Mouse (Mus musculus) erythroblast, embryonic 14.5 days (primary cell): ENCODE measurements at regions not wholly inside any gene's neighbourhood (a gene's known extent, or its start where the extent isn't known, plus 50 kb on each side); places are given as distances from the start of the nearest gene placed in this dataset.

Experiments
- H3K27me3 ChIP-seq: 2 replicates; pipeline ENCODE4 v1.6.1; 2012; ENCODE audit warnings: inconsistent platforms; ENCODE audit not compliant: control insufficient read depth
- H3K36me3 ChIP-seq: 2 replicates; pipeline ENCODE4 v1.6.1; 2012; ENCODE audit warnings: mild to moderate bottlenecking, inconsistent platforms; ENCODE audit not compliant: control insufficient read depth
- H3K4me1 ChIP-seq: 2 replicates; pipeline ENCODE4 v1.6.1; 2012; ENCODE audit warnings: inconsistent platforms; ENCODE audit not compliant: control insufficient read depth
- H3K4me3 ChIP-seq: replicated peaks from 2 replicates; pipeline ENCODE3; 2012; ENCODE audit warnings: moderate library complexity, mild to moderate bottlenecking, inconsistent platforms
- H3K9me3 ChIP-seq: 2 replicates; pipeline ENCODE4 v1.6.1; 2012; ENCODE audit warnings: low read length, inconsistent platforms, mixed read lengths; ENCODE audit not compliant: control insufficient read depth
- GATA1 ChIP-seq: IDR thresholded peaks from 2 replicates; pipeline ENCODE4 v1.6.1; 2012; ENCODE audit warnings: low read length, inconsistent platforms, mixed read lengths
- TAL1 ChIP-seq: IDR thresholded peaks from 3 replicates; pipeline ENCODE4 v1.6.1; 2012; ENCODE audit warnings: low read length, inconsistent platforms, mixed read lengths

DNA sequence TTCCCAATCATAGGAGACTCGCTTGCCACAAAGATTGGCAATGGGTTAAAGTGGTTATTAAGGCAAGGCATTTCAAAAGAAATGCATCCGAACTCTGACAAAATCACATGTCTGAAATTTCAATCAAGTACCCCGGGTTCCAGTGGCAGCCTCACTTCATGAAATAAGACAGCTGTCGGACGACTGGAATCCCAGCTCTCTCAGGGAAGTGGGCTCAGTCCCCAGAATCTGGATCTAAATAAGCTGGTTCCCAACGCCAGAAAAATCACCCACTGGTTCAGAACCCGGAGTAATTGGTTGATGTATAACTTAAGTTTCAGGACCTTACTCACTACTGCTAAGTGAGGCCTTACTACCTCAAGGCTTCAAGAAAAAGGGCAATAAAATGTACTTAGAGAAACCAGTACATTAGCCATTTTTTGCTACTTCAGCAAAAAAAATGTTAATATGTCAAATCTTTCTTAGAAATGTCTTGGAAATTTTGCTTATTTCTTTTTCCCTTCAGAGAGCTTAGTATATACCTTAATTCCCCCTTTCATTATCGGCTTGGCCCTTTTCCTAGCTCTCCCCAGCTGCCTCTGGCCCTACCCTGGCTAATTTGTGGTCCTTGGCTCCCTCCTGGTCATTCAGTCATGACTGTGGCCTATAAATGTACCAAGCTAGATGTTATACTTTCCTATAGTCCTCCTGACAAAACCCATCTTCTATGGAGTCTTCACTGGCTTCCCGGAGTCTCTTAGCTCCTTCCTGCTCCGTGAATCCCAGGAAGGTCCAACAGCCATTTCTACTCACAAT lies 562.1 kb upstream of the Zeb2 start:
- H3K4me1 ChIP-seq = no peaks in the 10 kb centered on the region
- no peak overlapping the region for H3K4me3 ChIP-seq
- no peaks in the 10 kb centered on the region for H3K9me3 ChIP-seq
- TF ChIP-seq TAL1 (no peak), GATA1 (no peak)
- no peaks in the 10 kb centered on the region for H3K27me3 ChIP-seq
- no peaks in the 10 kb centered on the region for H3K36me3 ChIP-seq

- Histone ChIP-seq H3K36me3 (no peaks in the 10 kb centered on the region), H3K4me1 (no peaks in the 10 kb centered on the region), H3K27me3 (no peaks in the 10 kb centered on the region), H3K9me3 (no peaks in the 10 kb centered on the region), H3K4me3 (no peak overlapping the region)
- no peak for TF ChIP-seq GATA1
- no peak for TF ChIP-seq TAL1
These were observed 561.5 kb upstream of the Zeb2 start for GRCm38 (mm10) chr2:45678685-45679084.

GRCm38 (mm10) chr2:45675776-45676175 lies 558.6 kb upstream of the Zeb2 start:
- no peak for TF ChIP-seq TAL1
- no peak overlapping the region for H3K4me3 ChIP-seq
- H3K36me3 ChIP-seq = no peaks in the 10 kb centered on the region
- no peaks in the 10 kb centered on the region for H3K27me3 ChIP-seq
- no peaks in the 10 kb centered on the region for H3K9me3 ChIP-seq
- H3K4me1 ChIP-seq = no peaks in the 10 kb centered on the region

DNA sequence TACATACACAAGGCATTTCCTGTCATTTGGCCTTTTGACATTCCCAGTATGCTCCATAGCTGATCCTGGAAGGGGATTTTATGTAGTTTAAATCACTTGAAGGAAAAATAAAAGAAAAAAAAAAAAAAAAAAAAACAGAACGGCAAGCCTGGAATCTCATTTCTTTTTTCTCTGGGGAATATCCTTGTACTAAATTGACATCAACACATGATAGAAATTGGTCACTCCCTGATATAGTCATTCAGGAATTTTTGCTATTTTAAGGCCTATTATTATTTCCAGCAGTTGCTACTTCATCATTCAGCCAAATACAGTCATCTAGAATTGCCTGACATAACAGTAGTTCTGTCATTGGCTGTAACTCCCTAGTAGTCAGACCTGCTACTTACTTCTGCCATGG lies 538.8 kb upstream of the Zeb2 start:
- no peak for TF ChIP-seq TAL1
- TF ChIP-seq GATA1 = no peak
- Histone ChIP-seq H3K9me3 (no peaks in the 10 kb centered on the region), H3K36me3 (no peaks in the 10 kb centered on the region), H3K4me1 (no peaks in the 10 kb centered on the region), H3K4me3 (no peak overlapping the region), H3K27me3 (no peaks in the 10 kb centered on the region)

- no peaks in the 10 kb centered on the region for H3K36me3 ChIP-seq
- no peaks in the 10 kb centered on the region for H3K27me3 ChIP-seq
- TF ChIP-seq GATA1 (no peak), TAL1 (no peak)
- no peak overlapping the region for H3K4me3 ChIP-seq
- H3K4me1 ChIP-seq = no peaks in the 10 kb centered on the region
- H3K9me3 ChIP-seq = no peaks in the 10 kb centered on the region
These were observed 537.5 kb upstream of the Zeb2 start for GRCm38 (mm10) chr2:45654693-45655092.

DNA sequence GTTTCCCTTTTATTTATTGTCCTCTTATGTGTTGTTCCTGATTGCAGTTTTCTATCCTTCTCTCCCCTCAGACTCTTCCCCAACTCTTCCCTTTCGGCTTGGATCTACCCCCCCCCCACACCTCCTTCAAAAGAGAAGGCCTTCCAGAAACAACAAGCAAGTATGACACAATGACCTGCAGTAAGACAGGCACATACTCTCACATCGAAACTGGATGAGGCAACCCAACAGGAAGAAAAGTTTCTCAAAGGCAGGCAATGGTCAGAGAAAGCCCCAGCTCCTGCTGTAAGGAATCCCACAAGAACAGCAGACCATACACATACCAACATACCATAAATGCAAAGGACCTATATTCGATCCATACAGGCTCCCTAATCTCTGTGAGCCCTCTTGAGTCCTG lies 535.8 kb upstream of the Zeb2 start:
- Histone ChIP-seq H3K4me1 (no peaks in the 10 kb centered on the region), H3K4me3 (no peak overlapping the region), H3K9me3 (no peaks in the 10 kb centered on the region), H3K36me3 (no peaks in the 10 kb centered on the region), H3K27me3 (no peaks in the 10 kb centered on the region)
- TF ChIP-seq GATA1 (no peak), TAL1 (no peak)

- TF ChIP-seq GATA1 (no peak), TAL1 (no peak)
- H3K36me3 ChIP-seq = no peaks in the 10 kb centered on the region
- no peaks in the 10 kb centered on the region for H3K27me3 ChIP-seq
- no peak overlapping the region for H3K4me3 ChIP-seq
- no peaks in the 10 kb centered on the region for H3K4me1 ChIP-seq
- no peaks in the 10 kb centered on the region for H3K9me3 ChIP-seq
These were observed 533.2 kb upstream of the Zeb2 start for GRCm38 (mm10) chr2:45650271-45650985.

GRCm38 (mm10) chr2:45647846-45648245 lies 530.7 kb upstream of the Zeb2 start:
- Histone ChIP-seq H3K4me1 (no peaks in the 10 kb centered on the region), H3K36me3 (no peaks in the 10 kb centered on the region), H3K27me3 (no peaks in the 10 kb centered on the region), H3K9me3 (no peaks in the 10 kb centered on the region), H3K4me3 (no peak overlapping the region)
- TF ChIP-seq GATA1 (no peak), TAL1 (no peak)

GRCm38 (mm10) chr2:45630081-45630480 lies 512.9 kb upstream of the Zeb2 start:
- no peaks in the 10 kb centered on the region for H3K27me3 ChIP-seq
- no peak overlapping the region for H3K4me3 ChIP-seq
- TF ChIP-seq GATA1 (no peak), TAL1 (no peak)

More at GRCm38 (mm10) chr2:45630081-45630480, 512.9 kb upstream of the Zeb2 start:
- H3K4me1 ChIP-seq = no peaks in the 10 kb centered on the region
- no peaks in the 10 kb centered on the region for H3K36me3 ChIP-seq
- no peaks in the 10 kb centered on the region for H3K9me3 ChIP-seq
